Mouse (Mus musculus) left cerebral cortex, adult 18-20 months (tissue): ENCODE measurements around the gene Ybx2. TPM values are rescaled to one million over a fixed set of nuclear protein-coding genes. Genes with fewer than 3 reads are reported as not detected.
"Not testable (repeated sequence)": the region's sequence is repeated elsewhere in the genome, so short reads cannot be mapped to it uniquely, and the experiment has no call there.

Source experiments
- DNase-seq, 2 experiments: peaks; one replicate each; pipeline ENCODE4 v3.0.0; 2021 to 2022; ENCODE audit warnings: low spot score in 2 of 2, mixed read lengths in 1 of 2
- total RNA-seq, 2 experiments: library from RNA; stranded (reverse); gene quantifications; 2 replicates each; pipeline ENCODE4 v1.2.3; 2021

Gene Ybx2
- total RNA-seq, 2 experiments from 2014 or later = 4.6 to 6.5 TPM

GRCm38 (mm10) chr11:69914372-69914764, 21.2 kb upstream of the Ybx2 start:
- no peak for DNase-seq

GRCm38 (mm10) chr11:69914917-69915430, 20.6 kb upstream of the Ybx2 start:
- no peak for DNase-seq

GRCm38 (mm10) chr11:69915667-69916627, 19.6 kb upstream of the Ybx2 start:
- DNase-seq = no peak

GRCm38 (mm10) chr11:69916652-69917378, 18.8 kb upstream of the Ybx2 start:
- not testable (repeated sequence) for DNase-seq

- no peak for DNase-seq
These were observed 18.1 kb upstream of the Ybx2 start for GRCm38 (mm10) chr11:69917379-69917948.

GRCm38 (mm10) chr11:69918118-69918517, 17.5 kb upstream of the Ybx2 start:
- no peak for DNase-seq

GRCm38 (mm10) chr11:69919053-69919452, 16.5 kb upstream of the Ybx2 start:
- no peak for DNase-seq

GRCm38 (mm10) chr11:69919661-69920265, 15.8 kb upstream of the Ybx2 start:
- peak; percentile 22 to 36 for DNase-seq

GRCm38 (mm10) chr11:69920266-69921031, 15.1 kb upstream of the Ybx2 start:
- DNase-seq = peak; percentile 48 to 53

GRCm38 (mm10) chr11:69921114-69922011, 14.2 kb upstream of the Ybx2 start, which contains the start of gene Eif5a:
Gene Eif5a (minus strand): TSS chr11:69921958.
- DNase-seq = peak; percentile 100

- DNase-seq = no peak
These were observed 13.4 kb upstream of the Ybx2 start for GRCm38 (mm10) chr11:69922012-69922756.

GRCm38 (mm10) chr11:69922796-69923195, 12.8 kb upstream of the Ybx2 start:
- no peak for DNase-seq

- no peak for DNase-seq
These were observed 8.1 kb upstream of the Ybx2 start for GRCm38 (mm10) chr11:69927501-69927900.

- DNase-seq = no peak
These were observed 5.9 kb upstream of the Ybx2 start for GRCm38 (mm10) chr11:69929712-69930111.

GRCm38 (mm10) chr11:69930176-69930575, 5.4 kb upstream of the Ybx2 start:
- DNase-seq = not testable (repeated sequence)

- no peak for DNase-seq
These were observed 4.5 kb upstream of the Ybx2 start for GRCm38 (mm10) chr11:69930967-69931537.

GRCm38 (mm10) chr11:69931769-69932168, 3.8 kb upstream of the Ybx2 start:
- no peak for DNase-seq

- no peak for DNase-seq
These were observed 3.3 kb upstream of the Ybx2 start for GRCm38 (mm10) chr11:69932254-69932653.
